Mouse (Mus musculus) embryonic facial prominence, embryonic 10.5 days (tissue): ENCODE results near the gene Fxyd1. TPM values are rescaled to one million over a fixed set of nuclear protein-coding genes. Genes with fewer than 3 reads are reported as not detected.

Source experiments
- DNase-seq: peaks from one replicate; pipeline ENCODE4 v3.0.0-alpha.2; 2017; ENCODE audit warnings: low spot score
- H3K27ac ChIP-seq: fragments of 300-500 bp; sonication (generic); replicated peaks from 2 replicates; pipeline ENCODE4 v1.5.1; 2016; ENCODE audit warnings: mild to moderate bottlenecking
- H3K27me3 ChIP-seq: fragments of 300-500 bp; sonication (generic); replicated peaks from 2 replicates; pipeline ENCODE4 v1.6.1; 2016; ENCODE audit warnings: low read depth, mild to moderate bottlenecking; ENCODE audit not compliant: poor library complexity, severe bottlenecking
- H3K36me3 ChIP-seq: fragments of 300-500 bp; sonication (generic); replicated peaks from 2 replicates; pipeline ENCODE4 v1.6.1; 2016; ENCODE audit warnings: mild to moderate bottlenecking, moderate library complexity
- H3K4me1 ChIP-seq: fragments of 300-500 bp; sonication (generic); 2 replicates; pipeline ENCODE4 v1.6.1; 2016
- H3K4me3 ChIP-seq: fragments of 300-500 bp; sonication (generic); 2 replicates; pipeline ENCODE4 v1.5.1; 2016; ENCODE audit warnings: mild to moderate bottlenecking, moderate library complexity
- H3K9me3 ChIP-seq: fragments of 300-500 bp; sonication (generic); 2 replicates; pipeline ENCODE4 v1.6.1; 2016; ENCODE audit warnings: mild to moderate bottlenecking
- WGBS: fragments of 180-500 bp; shearing (Covaris S2); methylation state at CpG from one replicate; pipeline ENCODE4 v1.1.7; 2016; 5-methylcytosine and 5-hydroxymethylcytosine counted together
- polyA plus RNA-seq: library from polyadenylated mRNA; unstranded; fragments of >200 nt; fragmentation: Nextera tagmentation; extraction: Ambion mirVana; gene quantifications from 2 replicates; pipeline ENCODE4 v1.2.1, GENCODE M21; 2016

Gene Fxyd1
- polyA plus RNA-seq, 1 experiment from 2014 or later: 12.2 TPM

DNA sequence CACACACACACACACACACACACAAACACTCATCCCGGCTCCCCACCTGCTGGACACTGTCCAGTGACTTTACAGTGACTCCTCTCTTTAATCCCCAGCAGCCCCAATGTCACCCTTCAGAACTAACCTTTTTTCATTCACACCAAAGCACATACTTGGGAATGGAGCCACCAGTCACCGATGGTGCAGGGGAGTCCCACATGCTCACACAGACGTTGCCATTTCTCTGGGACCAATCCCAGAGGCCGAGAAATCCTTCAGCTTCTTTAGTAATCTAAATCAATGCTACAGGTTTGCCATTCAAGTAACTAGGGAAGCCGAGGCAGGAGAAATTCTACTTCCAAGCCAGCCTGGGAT lies 17.7 kb upstream of the Fxyd1 start:
- Histone ChIP-seq H3K27me3 (no peaks in the 10 kb centered on the region), H3K9me3 (no peaks in the 10 kb centered on the region), H3K4me3 (no peak overlapping the region), H3K27ac (0 out of 2 replicates have a peak overlapping the region, but pooled peaks have one; percentile 10), H3K36me3 (no peaks in the 10 kb centered on the region), H3K4me1 (peaks cover 27% of the 10 kb centered on the region)
- WGBS: 79% methylated on average over 5 of the region's 5 CpGs
- no peak for DNase-seq

DNA sequence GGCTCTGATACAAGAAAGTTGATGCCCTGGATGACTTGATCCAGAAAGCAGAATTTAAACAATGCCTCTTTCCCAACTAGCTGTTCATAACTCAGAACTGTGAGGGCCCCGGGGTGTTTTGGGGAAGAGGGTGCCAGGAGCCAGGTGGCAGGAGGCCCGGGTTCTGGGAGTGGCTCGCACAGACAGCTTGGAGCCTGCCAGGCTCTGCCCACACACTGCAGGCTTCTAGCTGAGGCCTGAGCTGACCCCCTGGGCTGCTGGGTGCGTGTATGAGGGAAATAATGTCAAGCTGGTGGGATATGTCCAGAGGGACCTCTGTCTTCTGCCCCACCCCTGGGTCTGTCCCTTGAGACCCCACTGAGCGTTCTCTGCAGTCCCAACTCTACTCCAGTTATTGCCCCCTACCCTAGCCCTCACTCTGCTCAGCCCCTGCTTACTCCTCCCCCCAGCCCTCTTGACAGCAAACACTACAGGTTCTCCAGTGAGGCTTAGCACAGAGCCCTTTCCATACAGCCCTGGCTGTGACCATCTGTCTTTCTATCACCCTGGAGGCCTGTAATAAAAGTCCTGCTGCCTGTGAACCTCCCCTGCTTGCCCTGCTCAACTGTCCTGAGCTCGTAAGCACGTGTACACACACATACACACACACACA lies 17.2 kb upstream of the Fxyd1 start:
- Histone ChIP-seq H3K36me3 (no peaks in the 10 kb centered on the region), H3K9me3 (no peaks in the 10 kb centered on the region), H3K27ac (0 out of 2 replicates have a peak overlapping the region, but pooled peaks have one; percentile 10), H3K27me3 (no peaks in the 10 kb centered on the region), H3K4me1 (peaks cover 27% of the 10 kb centered on the region), H3K4me3 (no peak overlapping the region)
- no peak for DNase-seq
- whole genome bisulfite sequencing: 68% methylated on average over 7 of the region's 7 CpGs

DNA sequence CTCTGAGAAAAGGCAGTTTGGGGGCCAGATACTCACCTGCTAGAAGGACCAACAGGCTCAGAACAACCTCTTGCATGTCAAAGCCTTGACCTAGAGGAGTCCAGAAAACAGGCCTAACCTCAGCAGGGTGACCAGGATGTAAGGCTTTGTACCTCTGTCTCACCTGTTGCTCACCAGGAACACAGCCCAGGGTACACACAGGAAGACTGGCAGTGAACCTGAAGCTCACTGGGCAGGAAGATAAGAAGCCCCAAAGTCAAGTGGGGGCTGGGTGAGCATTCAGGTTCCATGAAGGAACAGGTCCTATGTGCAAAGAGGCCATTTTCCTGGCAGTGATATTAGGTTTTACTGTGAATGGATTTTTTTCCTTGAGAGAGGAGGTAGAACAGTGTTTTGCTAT lies 16.5 kb upstream of the Fxyd1 start:
- DNase-seq: no peak
- no peaks in the 10 kb centered on the region for H3K36me3 ChIP-seq
- no peak overlapping the region for H3K4me3 ChIP-seq
- no peaks in the 10 kb centered on the region for H3K9me3 ChIP-seq
- peaks cover 27% of the 10 kb centered on the region for H3K4me1 ChIP-seq
- no peaks in the 10 kb centered on the region for H3K27me3 ChIP-seq
- no peak overlapping the region for H3K27ac ChIP-seq

DNA sequence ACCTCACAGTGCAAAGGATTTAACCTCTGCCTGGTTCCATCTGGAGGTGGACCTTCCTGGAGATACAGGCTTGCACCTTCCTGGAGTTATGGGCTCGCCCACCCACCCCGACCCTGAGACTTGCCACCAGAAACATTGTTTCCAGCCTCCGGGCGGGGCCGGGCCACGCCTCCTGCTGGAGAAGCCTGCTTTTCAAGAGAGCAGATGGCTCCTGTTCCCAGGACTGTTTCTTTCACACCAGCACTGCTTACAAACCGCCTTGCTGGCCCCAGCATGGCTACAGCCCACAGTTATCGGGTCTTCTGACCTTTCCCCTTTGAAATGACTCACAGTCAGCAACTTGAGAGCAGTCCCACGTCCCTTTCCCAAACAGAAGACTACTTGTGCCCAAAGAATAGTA lies 15.3 kb upstream of the Fxyd1 start:
- DNase-seq: no peak
- no peaks in the 10 kb centered on the region for H3K36me3 ChIP-seq
- no peak overlapping the region for H3K4me3 ChIP-seq
- H3K27me3 ChIP-seq: no peaks in the 10 kb centered on the region
- H3K4me1 ChIP-seq: peaks cover 18% of the 10 kb centered on the region
- 54% methylated on average over 9 of the region's 9 CpGs for WGBS
- H3K27ac ChIP-seq: peak overlapping the region; percentile 30; the same call in 1 of the 2 replicates
- H3K9me3 ChIP-seq: no peaks in the 10 kb centered on the region

GRCm38 (mm10) chr7:31070324-31070723 lies 13.3 kb upstream of the Fxyd1 start:
- no peak overlapping the region for H3K4me3 ChIP-seq
- H3K9me3 ChIP-seq: no peaks in the 10 kb centered on the region
- no peak for DNase-seq
- H3K4me1 ChIP-seq: peaks cover 11% of the 10 kb centered on the region
- 88% methylated on average over 6 of the region's 6 CpGs for WGBS
- H3K36me3 ChIP-seq: no peaks in the 10 kb centered on the region
- H3K27ac ChIP-seq: no peak overlapping the region
- H3K27me3 ChIP-seq: no peaks in the 10 kb centered on the region

DNA sequence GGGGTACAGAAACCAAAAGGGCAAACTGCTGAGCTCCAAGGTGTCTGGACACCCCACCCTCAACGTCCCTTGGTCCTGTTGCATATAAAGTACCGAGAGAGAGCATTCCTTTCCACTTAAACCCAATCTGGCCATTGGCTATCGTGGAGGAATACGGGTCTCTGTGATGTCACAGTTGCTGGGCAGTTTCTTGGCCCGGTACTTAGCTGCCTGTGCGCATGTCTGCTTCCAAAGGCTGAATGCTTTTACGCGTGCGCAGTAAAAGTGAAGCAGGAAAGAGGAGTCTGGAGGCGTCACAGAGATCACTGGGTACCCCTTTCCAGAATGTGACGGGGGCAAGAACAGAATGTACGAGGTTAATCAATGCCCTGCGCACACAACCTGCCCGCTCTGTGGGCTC lies 12.5 kb upstream of the Fxyd1 start:
- Histone ChIP-seq H3K27me3 (no peaks in the 10 kb centered on the region), H3K4me1 (peaks cover 11% of the 10 kb centered on the region), H3K27ac (no peak overlapping the region), H3K9me3 (no peaks in the 10 kb centered on the region), H3K4me3 (no peak overlapping the region), H3K36me3 (no peaks in the 10 kb centered on the region)
- no peak for DNase-seq
- 88% methylated on average over 14 of the region's 14 CpGs for WGBS

GRCm38 (mm10) chr7:31067836-31068235 lies 10.8 kb upstream of the Fxyd1 start:
- Histone ChIP-seq H3K4me3 (no peak overlapping the region), H3K27ac (no peak overlapping the region), H3K4me1 (peaks cover 11% of the 10 kb centered on the region), H3K9me3 (no peaks in the 10 kb centered on the region), H3K36me3 (no peaks in the 10 kb centered on the region), H3K27me3 (no peaks in the 10 kb centered on the region)
- DNase-seq: no peak
- WGBS: 49% methylated on average over 5 of the region's 5 CpGs

- DNase-seq: no peak
- H3K4me3 ChIP-seq: no peak overlapping the region
- H3K36me3 ChIP-seq: no peaks in the 10 kb centered on the region
- H3K27me3 ChIP-seq: no peaks in the 10 kb centered on the region
- 89% methylated on average over 12 of the region's 12 CpGs for WGBS
- no peak overlapping the region for H3K27ac ChIP-seq
- peaks cover 19% of the 10 kb centered on the region for H3K4me1 ChIP-seq
- H3K9me3 ChIP-seq: no peaks in the 10 kb centered on the region
Observed at GRCm38 (mm10) chr7:31063074-31063560, 6.1 kb upstream of the Fxyd1 start.

- Histone ChIP-seq H3K27ac (peak overlapping the region; percentile 60; the same call in 1 of the 2 replicates), H3K4me1 (peaks cover 18% of the 10 kb centered on the region)
- 88% methylated on average over 7 of the region's 7 CpGs for WGBS
Observed at GRCm38 (mm10) chr7:31060621-31061010, 3.6 kb upstream of the Fxyd1 start.

GRCm38 (mm10) chr7:31059919-31060620 lies 3.1 kb upstream of the Fxyd1 start:
- Histone ChIP-seq H3K4me3 (peak overlapping the region; percentile 15; the same call in 1 of the 2 replicates), H3K9me3 (no peaks in the 10 kb centered on the region), H3K27me3 (peaks cover 6% of the 10 kb centered on the region), H3K4me1 (peaks cover 24% of the 10 kb centered on the region), H3K36me3 (no peaks in the 10 kb centered on the region), H3K27ac (peak overlapping the region; percentile 60)
- WGBS: 60% methylated on average over 11 of the region's 11 CpGs
- DNase-seq: no peak

More at GRCm38 (mm10) chr7:31060621-31061010, 3.6 kb upstream of the Fxyd1 start:
- H3K36me3 ChIP-seq: no peaks in the 10 kb centered on the region
- no peak for DNase-seq
- H3K4me3 ChIP-seq: peak overlapping the region; percentile 15; the same call in 1 of the 2 replicates
- no peaks in the 10 kb centered on the region for H3K9me3 ChIP-seq
- 0 out of 2 replicates have a peak, but pooled peaks cover under 1% of the 10 kb centered on the region for H3K27me3 ChIP-seq

DNA sequence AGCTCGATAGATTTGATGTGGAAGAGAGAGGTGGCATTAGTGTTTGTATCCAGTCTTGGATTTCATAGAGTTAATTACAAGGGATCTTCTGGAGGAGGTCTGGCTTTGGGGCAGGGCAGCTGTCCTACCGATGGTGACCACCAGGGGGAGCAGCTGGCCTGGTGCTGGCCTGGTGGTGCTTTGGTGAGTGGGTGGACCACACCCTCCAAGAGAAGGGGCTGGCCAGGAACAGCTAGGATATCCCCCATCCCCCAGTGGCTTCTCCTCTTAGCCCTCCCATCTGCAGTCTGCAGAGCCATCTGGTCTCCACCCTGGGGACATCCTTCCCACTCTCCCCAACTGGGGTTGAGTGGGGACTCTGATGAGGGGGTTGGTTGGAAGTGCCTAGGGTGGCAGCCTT lies 2.1 kb upstream of the Fxyd1 start, which contains the start of gene Lgi4:
TSS of gene Lgi4 (plus strand) at position 235 of the 400 bp plus-strand sequence.
- Histone ChIP-seq H3K27me3 (peaks cover 16% of the 10 kb centered on the region), H3K4me3 (no peak within 1 kb of the TSS), H3K36me3 (no peaks in the 10 kb centered on the region), H3K4me1 (peaks cover 33% of the 10 kb centered on the region), H3K9me3 (no peaks in the 10 kb centered on the region), H3K27ac (peak within 1 kb of the TSS; percentile 60)
- DNase-seq: peak; percentile 88
- 2% methylated on average over 2 of the region's 2 CpGs for WGBS

DNA sequence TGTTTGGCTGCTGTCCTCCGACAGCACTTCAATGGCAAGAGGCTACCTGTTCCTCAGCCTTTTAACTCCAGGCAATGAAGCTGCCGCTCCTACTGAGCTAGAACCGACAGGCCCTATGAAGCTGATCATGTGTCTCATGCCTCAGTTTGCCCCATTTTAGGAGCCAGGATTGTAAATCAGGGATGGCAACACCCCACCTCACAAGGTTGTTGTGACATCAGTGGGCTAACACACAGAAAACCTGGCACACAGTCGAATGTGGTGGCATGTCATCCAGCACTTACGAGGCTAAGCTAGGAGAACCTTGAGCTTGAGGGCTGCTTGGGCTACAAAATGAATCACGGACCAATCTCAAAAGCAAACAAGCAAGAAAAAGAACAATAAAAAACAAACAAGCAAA lies 1.2 kb upstream of the Fxyd1 start:
- 83% methylated on average over 6 of the region's 6 CpGs for WGBS
- Histone ChIP-seq H3K36me3 (no peaks in the 10 kb centered on the region), H3K4me3 (no peak overlapping the region)

GRCm38 (mm10) chr7:31057730-31058129 lies 731 bp upstream of the Fxyd1 start:
- DNase-seq: no peak
- no peaks in the 10 kb centered on the region for H3K36me3 ChIP-seq
- H3K27me3 ChIP-seq: peaks cover 29% of the 10 kb centered on the region
- H3K4me1 ChIP-seq: peaks cover 47% of the 10 kb centered on the region
- no peak overlapping the region for H3K4me3 ChIP-seq
- WGBS: 71% methylated on average over 5 of the region's 5 CpGs
- no peak overlapping the region for H3K27ac ChIP-seq
- no peaks in the 10 kb centered on the region for H3K9me3 ChIP-seq

More for the DNA sequence above, 1.2 kb upstream of the Fxyd1 start:
- no peak for DNase-seq
- no peaks in the 10 kb centered on the region for H3K9me3 ChIP-seq
- H3K27ac ChIP-seq: no peak overlapping the region
- H3K4me1 ChIP-seq: peaks cover 42% of the 10 kb centered on the region
- H3K27me3 ChIP-seq: peaks cover 25% of the 10 kb centered on the region
